Mouse (Mus musculus) Muller cell, postnatal 12 days (primary cell): ENCODE results near the gene Krt88.
A peak's percentile ranks its signal among the peaks of the same experiment; 100 is the strongest.

Experiments
- DNase-seq: peaks from one replicate; pipeline ENCODE4 v3.0.0-alpha.2; 2015; ENCODE audit errors: inconsistent ontology term

Gene Krt88

DNA sequence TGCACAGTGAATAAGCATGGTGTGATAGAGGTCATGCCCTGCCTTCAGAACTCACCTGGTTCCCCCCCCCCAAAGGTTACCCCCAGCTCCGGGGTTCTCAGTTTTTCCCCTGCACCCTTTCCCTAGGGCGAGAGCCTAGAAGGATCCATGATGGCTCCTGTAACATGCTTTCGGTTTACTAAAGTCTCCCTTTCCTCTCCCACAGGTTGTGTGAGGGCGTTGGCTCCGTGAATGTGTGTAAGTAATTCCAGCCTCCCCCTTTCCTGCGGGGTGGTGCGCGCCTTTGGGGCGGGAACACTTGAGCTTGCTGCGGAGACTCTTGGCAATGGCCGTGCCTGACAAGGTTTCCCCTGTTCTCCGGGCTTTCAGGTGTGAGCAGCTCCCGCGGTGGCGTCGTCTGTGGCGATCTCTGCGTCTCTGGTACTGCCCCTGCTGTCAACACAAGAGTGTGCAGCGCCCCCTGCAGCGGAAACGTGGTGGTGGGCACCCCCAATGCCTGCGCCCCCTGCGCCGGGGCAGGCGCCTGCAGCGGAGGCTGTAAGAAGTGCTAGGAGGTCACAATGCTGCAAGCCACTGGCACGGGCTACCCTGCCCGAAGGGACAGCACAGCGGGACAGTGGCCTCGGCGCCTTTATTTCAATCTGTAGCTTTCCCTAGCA lies 31.6 kb downstream of the Krt88 start:
- peak; percentile 48 for DNase-seq

DNA sequence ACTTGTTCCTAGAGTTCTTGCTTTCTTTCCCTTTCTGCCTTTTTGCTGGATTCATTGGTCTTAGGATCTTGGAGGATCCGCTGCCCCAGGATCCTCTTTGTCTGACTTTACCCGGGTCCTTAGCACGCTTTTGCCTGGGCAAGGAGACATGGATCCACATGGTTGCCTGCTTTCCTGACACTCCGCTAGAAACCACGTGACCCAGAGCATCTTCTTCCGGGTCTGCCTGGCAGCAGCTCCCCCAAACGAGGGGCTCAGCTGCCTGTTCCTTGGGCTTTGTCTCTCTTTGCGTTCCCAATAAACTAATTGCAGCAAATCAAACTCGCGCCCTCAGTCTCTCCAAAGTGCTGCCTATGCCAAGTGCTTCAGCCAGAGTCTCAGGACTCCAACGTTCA lies 32.1 kb downstream of the Krt88 start:
- no peak for DNase-seq

DNA sequence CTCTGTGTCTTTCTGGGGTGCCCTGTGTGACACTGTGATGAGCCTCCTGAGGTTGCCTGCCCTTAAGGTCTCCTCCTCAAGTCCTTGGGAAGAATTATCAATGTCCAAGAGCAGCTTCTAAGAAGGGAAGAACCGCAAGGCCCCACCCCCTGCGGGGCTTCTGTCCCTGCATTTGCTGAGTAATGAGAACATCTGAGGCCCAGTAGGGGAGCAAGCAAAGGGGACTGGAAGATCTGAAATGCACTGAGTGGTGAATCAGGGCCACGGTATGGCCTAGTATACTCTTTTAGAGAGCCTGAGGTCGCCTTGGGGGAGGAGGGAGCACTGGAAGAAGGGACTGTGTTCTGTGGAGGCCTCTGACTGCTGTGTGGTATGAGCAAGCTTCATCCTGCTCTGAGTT lies 34.5 kb downstream of the Krt88 start:
- DNase-seq: peak; percentile 7

GRCm38 (mm10) chr15:101483646-101484045 lies 36.1 kb downstream of the Krt88 start:
- no peak for DNase-seq

GRCm38 (mm10) chr15:101484939-101485338 lies 37.4 kb downstream of the Krt88 start:
- DNase-seq: no peak

- no peak for DNase-seq
These were observed 38.5 kb downstream of the Krt88 start for GRCm38 (mm10) chr15:101485911-101486635.

DNA sequence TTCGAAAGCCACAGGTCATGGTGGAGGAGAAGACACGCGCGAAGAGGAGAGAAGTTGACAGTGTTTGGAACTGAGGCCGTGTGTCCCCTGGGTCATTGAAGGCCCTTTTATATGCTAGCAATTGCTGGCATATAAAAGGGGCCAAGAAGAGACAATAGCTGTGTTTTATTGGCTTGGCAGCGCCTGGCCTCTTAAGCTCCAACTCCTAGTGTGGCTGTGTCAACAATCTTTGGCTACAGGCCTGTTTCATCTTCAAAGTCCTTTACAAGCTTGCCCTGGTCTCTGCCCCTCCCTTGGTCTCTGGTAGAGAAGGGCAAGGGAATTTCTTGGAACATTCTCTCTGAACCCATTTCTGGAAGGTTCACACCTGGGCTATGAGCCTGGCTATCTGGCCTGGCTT lies 43.9 kb downstream of the Krt88 start, which contains the start of gene Krt83:
Gene Krt83 (minus strand): TSS at position 82 of the 400 bp plus-strand sequence.
- DNase-seq: peak; percentile 7

- no peak for DNase-seq
These were observed 45.2 kb downstream of the Krt88 start for GRCm38 (mm10) chr15:101492718-101493117.

- DNase-seq: no peak
These were observed 46.2 kb downstream of the Krt88 start for GRCm38 (mm10) chr15:101493713-101494112.

- DNase-seq: no peak
These were observed 46.7 kb downstream of the Krt88 start for GRCm38 (mm10) chr15:101494203-101494602.

GRCm38 (mm10) chr15:101495266-101495665 lies 47.7 kb downstream of the Krt88 start:
- DNase-seq: no peak

- peak; percentile 54 for DNase-seq
These were observed 49.6 kb downstream of the Krt88 start for GRCm38 (mm10) chr15:101497181-101497580.
